Mouse (Mus musculus) T-helper 1 cell (primary cell): Measurements from ENCODE around the gene Atrnl1.
"Not testable (repeated sequence)": the region's sequence is repeated elsewhere in the genome, so short reads cannot be mapped to it uniquely, and the experiment has no call there.

Experiments
- in situ Hi-C: fragments of 300-600 bp; cut with MboI, MseI; formaldehyde crosslinking; loops from one replicate; pipeline ENCODE4 v1.15.1; 2025; ENCODE audit warnings: high pct_unique_total_duplicates

Atrnl1 gene

DNA sequence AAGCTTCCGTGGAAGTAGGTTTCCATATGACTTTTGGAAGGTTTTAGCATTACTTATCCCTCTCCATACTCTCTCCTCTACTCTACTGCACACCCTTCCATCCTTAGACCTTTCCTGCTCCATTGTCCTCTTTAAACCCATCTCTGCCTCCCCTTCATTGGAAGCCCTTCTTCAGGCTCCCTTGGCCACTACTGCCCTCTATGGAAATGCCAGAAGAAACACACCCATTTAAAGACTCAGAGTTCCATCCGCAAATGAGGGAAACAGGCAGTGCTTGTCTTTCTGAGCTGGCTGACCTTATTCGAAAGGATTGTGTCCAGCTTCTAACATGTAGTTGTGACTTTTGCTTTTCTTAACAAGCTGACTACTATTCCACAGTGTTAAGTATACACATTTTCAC, 81.7 kb downstream of the Atrnl1 start:
- in situ Hi-C loops = no loop called here

- in situ Hi-C loops = not testable (repeated sequence)
These were observed 85.9 kb downstream of the Atrnl1 start for GRCm38 (mm10) chr19:57696781-57697180.

- in situ Hi-C loops = no loop called here
These were observed 102.3 kb downstream of the Atrnl1 start for GRCm38 (mm10) chr19:57713138-57713537.

GRCm38 (mm10) chr19:57724920-57725319, 114.1 kb downstream of the Atrnl1 start:
- in situ Hi-C loops = no loop called here

DNA sequence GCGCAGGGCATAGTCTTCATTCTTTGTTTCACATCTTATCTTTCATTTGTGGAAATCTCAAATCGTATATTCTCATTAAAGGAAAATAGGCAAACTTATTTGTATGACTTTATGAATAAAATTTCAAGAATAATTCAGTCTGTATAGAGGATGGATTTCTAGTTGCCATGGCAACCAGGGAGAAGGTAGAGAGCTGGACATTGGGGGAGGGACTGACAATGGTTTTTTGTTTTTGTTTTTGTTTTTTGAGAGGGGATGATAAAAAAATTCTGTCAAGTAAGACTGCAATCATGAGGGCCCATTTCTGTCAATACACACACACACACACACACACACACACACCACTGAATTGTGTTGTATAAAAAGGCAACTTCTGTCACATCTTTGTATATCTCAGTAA, 114.5 kb downstream of the Atrnl1 start:
- in situ Hi-C loops = no loop called here

- in situ Hi-C loops = no loop called here
These were observed 116.2 kb downstream of the Atrnl1 start for GRCm38 (mm10) chr19:57727009-57727408.

DNA sequence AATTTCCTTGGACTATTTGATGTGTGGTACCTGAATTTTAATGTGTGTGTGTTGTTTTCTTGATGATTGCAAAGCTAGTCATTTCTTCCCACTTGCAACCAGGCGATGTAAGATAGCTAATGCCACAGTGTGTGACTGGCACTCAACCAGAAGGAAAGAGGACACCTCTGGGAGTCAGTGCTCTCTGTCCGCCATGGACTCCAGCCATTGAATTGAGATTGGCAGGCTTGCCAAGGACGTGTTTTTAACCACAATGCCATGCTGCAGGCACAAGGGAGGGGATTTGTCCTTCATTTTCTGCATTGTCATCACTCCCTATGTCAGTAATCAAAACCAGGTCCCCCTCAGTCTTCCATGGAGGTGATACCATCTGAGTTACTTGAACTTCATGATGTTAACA, 126.6 kb downstream of the Atrnl1 start:
- in situ Hi-C loops = no loop called here

GRCm38 (mm10) chr19:57745579-57745978, 134.7 kb downstream of the Atrnl1 start:
- in situ Hi-C loops = no loop called here

GRCm38 (mm10) chr19:57746553-57746952, 135.7 kb downstream of the Atrnl1 start:
- in situ Hi-C loops = no loop called here

- in situ Hi-C loops = no loop called here
These were observed 141.4 kb downstream of the Atrnl1 start for GRCm38 (mm10) chr19:57752189-57752588.

GRCm38 (mm10) chr19:57762526-57762925, 151.7 kb downstream of the Atrnl1 start:
- in situ Hi-C loops = no loop called here

DNA sequence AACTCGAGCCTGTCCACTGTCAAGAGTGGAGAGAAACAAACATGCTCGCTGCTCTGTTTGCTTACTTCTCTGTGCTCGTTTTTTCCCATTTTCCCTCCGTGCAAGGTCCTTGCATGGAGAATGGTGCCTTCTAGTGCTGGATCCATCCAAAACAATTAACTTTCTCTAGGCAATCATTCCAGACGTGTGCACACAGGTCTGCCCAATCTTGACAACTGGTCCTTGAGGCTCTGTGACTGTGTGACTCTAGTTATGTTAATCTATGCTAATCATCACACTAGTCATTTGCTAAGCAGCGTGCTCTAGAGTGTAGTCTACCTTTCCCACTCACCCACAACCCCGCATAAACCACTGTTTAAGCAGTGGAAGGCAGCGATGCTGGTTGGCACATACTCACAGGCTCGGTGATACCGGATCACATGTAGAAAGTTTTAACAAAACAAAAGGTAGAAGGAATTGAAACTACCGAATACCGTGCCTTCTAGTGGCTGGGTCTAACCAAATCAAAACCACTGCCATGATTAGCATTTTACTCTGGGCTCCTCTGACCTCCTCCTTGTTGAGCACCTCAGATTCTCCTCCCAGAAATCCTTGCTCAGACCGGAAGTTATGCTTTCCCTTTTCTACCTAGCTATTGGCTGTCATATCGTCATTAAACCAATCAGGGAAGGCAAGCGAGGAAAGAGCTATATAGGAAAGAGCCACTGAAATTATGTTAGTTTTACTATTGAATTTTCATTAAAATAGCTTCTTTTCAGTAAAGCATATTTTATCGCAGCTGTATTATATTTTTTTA, 153.9 kb downstream of the Atrnl1 start:
- in situ Hi-C loops = no loop called here

- in situ Hi-C loops = no loop called here
These were observed 156.2 kb downstream of the Atrnl1 start for GRCm38 (mm10) chr19:57767051-57767450.

DNA sequence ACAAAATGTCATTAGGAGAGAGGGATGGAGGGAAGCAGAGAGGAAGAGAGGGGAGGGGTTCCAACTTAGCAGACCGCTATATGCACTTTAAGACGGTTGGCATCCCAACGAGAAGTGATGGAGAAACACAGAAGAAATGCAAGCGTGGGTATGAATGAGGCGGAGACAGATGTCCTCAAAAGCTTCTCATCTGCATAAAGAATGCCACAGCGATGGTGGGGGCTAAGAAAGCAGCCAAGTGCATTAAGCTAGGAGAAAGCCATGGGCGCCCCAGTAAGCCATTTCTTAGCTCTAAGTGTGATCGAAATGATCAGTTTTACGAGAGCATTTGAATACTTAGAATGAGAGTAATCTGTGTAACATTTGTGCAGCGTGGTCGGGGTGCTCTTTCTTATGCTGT, 157.8 kb downstream of the Atrnl1 start:
- in situ Hi-C loops = no loop called here

DNA sequence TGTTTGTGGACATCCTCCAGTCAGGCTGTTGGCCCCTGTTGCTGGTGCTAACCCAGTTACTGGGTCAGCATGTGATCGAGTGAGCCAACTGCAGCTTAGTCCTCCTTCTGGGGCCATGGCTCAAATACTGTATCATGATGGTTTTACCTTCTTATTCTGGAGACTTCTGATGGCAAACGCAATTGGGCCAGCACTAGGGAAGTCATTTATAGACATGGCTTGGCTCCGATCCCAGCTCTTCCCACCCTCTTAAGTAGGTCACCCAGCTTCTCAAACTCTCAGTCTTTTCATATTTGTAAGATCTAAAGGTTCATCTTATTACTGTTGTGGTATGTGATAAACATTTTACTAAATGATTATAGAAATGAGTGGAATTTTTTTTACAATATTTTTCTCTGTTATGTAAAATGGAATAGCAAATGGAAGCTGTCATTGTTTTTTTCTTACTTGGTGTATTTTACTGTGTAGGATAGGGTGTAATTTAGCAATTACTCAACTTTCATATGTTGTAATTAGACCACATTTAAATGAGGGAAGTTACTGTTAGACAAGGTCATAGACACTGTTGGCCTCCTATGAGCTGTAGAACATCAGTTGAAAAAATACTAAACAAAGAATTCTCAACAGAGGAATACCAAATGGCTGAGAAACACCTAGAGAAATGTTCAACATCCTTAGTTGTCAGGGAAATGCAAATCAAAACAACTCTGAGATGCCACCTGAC, 171.7 kb downstream of the Atrnl1 start:
- in situ Hi-C loops = no loop called here

DNA sequence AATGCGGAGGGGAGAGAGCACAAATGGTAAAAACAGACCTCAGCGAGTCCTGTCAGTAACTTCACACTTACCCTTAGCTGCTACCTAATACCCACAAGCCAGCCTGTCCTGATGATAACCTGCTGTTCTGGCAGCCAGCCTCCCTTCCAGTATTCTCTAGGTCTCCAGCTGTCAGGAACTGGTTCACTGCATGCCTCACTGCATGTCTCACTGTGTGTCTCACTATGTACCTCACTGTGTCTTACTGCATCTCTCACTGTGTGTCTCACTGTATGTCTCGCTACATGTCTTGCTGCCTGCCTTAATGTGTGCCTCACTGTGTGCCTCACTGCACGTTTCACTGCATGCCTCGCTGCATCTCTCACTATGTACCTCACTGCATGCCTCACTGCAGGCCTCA, 175.9 kb downstream of the Atrnl1 start:
- in situ Hi-C loops = no loop called here

DNA sequence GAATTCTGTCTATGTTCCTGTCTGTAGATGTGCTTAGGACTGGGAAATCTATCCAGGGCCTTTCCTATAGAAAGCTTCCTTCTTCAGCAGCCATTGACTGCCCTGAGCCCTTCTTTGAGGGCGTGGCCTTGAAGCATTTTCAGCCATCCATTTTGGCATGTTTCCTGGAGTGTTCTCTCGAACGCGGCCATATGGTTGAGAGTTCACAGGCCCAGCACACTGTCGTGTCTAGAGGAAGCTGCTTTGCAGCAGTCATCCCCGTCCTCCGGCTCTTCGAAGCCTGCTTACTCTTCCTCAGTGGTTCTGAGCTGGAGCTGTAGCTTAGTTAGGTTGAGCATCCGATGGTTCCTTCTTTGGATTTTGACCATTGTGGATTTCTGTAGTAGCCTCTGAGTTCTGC, 191.4 kb downstream of the Atrnl1 start:
- in situ Hi-C loops = no loop called here

DNA sequence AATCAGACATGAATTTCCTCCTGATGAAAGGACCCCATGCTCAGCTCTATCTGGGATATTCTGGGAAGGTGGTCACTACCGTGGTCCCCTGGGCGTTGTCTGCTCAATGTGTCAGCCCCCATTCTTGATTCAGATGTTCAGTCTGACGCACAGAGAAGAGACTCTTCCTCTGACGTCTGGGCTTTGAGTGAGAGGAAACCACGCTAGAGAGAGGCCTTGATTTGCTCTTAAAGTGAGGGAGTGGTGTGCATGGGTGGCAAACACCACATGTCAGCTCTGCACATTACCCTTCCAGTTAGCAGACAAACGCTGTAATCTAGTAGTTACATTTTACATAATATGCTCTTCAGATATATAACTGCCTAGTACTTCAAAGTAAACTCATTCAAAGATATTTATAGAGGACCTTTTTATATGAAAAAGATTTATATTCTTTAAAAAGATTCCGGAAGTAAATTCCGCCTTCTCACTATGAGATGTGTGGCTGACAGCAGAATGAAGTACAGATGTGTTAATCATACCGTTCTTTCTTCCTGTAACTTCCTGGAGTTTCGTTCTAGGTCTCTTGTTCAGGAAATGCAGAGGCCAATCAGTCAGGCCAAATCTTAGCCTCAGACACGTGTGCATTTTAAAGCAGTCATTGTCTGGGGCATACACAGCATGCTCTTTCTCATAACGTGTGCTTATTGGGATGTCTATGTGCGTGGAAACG, 192.1 kb downstream of the Atrnl1 start:
- in situ Hi-C loops = no loop called here

GRCm38 (mm10) chr19:57803483-57803820, 192.6 kb downstream of the Atrnl1 start:
- in situ Hi-C loops = no loop called here

- in situ Hi-C loops = no loop called here
These were observed 197.5 kb downstream of the Atrnl1 start for GRCm38 (mm10) chr19:57808363-57808762.

- in situ Hi-C loops = loop anchor here (5.0 kb wide), 1 partner anchor 658 kb away; no protein-coding TSS in a partner anchor
These were observed 203.5 kb downstream of the Atrnl1 start for GRCm38 (mm10) chr19:57814291-57814690.

- in situ Hi-C loops = no loop called here
These were observed 205.6 kb downstream of the Atrnl1 start for GRCm38 (mm10) chr19:57816221-57816996.
